ENCODE assay signal across 28 mouse cellular contexts in the genomic region with DNA sequence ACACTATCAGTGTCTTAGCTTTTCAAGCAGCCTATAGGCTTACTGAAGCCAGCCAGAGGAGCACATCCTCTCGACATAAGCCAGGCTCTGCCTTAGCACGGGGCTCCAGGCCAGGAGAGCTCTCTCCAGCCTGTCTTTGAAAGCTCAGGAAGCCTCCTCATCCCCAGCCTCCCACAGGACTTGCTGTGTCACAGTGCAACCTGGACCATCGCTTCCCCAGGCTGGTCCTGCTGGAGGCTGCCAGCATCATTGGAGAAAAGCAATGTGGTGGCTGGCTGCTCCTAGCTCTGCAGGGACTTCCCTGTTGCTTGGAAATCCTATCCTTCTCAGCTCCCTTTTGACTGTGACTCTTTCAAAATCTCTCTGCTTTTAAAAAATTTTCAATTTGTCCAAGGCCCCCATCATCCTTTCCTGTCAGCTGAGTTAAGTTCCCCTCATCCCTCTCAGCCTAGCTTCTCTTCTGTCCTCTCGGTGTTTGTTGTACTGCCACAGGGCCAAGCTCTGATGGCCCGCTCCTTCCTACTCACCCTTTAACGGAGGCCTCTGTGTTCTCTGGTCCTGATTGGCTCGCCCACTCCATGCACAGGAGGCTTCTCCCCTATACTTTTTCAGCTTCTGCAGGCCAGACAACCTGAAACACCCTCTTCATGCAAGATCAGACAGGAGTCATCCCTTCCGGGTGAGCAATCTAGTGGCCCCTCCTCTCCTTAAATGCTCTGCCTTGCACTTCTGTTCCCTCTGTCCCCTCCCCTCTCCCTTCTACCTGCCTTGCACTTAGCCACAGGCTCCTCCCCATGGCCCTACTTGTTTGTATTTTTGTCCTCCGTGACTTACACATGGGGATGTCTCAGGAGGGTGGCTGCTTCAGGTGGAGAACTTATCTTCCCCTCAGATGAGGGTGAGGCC. TPM values are rescaled to one million over a fixed set of nuclear protein-coding genes. Genes with fewer than 3 reads are reported as not detected.
DNase-seq lines count a peak whose midpoint lies in the region; ATAC-seq and TF ChIP-seq lines count a peak whose summit lies in the region.
"Had no signal": no experiment of that assay in that cellular context is flagged by ENCODE, and none has a peak within 500 bp of the region (broad histone marks: within the 10 kb centered on the region; RNA-seq: fewer than 3 reads in every experiment).

No protein-coding gene starts in this region.

- no peak for TF ChIP-seq EP300 in ES-Bruce4 (IDR thresholded peaks at IDR 0.05; ENCODE audit: insufficient read depth, low read depth, low read length)

- H3K9ac ChIP-seq in kidney, embryonic 16.5 days (replicated peaks; ENCODE audit: low read length) = 0 out of 2 replicates have a peak overlapping the region, but pooled peaks have one; percentile 0
- no peak overlapping the region for H3K9ac ChIP-seq in ES-Bruce4 (ENCODE audit: low read depth, poor library complexity, severe bottlenecking)
- no peak overlapping the region for H3K9ac ChIP-seq in midbrain, embryonic 13.5 days (replicated peaks)
- H3K9ac ChIP-seq: heart, embryonic 13.5 days; hindbrain, embryonic 15.5 days; liver, embryonic 14.5 days; lung, embryonic 14.5 days; midbrain, embryonic 15.5 days; neural tube, embryonic 15.5 days had no signal

- H3K27me3 ChIP-seq in kidney, embryonic 16.5 days (ENCODE audit: insufficient read depth, low read length) = no peaks in the 10 kb centered on the region
- no peaks in the 10 kb centered on the region for H3K27me3 ChIP-seq in ES-Bruce4 (ENCODE audit: control insufficient read depth, insufficient read depth, low read length, poor library complexity, severe bottlenecking)
- no peaks in the 10 kb centered on the region for H3K27me3 ChIP-seq in midbrain, embryonic 13.5 days
- H3K27me3 ChIP-seq: heart, embryonic 13.5 days; hindbrain, embryonic 15.5 days; midbrain, embryonic 15.5 days; neural tube, embryonic 15.5 days had no signal

- TF ChIP-seq POLR2A in ES-Bruce4 (IDR thresholded peaks at IDR 0.05; ENCODE audit: insufficient read depth, low read length) = no peak

- no peaks in the 10 kb centered on the region for H3K36me3 ChIP-seq in kidney, embryonic 16.5 days (ENCODE audit: insufficient read depth, low read length)
- H3K36me3 ChIP-seq in ES-Bruce4 (ENCODE audit: control insufficient read depth, insufficient read depth, low read length, poor library complexity, severe bottlenecking) = no peaks in the 10 kb centered on the region
- H3K36me3 ChIP-seq in midbrain, embryonic 13.5 days = no peaks in the 10 kb centered on the region
- H3K36me3 ChIP-seq: heart, embryonic 13.5 days; hindbrain, embryonic 10.5 days; hindbrain, embryonic 15.5 days; midbrain, embryonic 15.5 days; neural tube, embryonic 15.5 days had no signal

- TF ChIP-seq CTCF in ES-Bruce4 (IDR thresholded peaks at IDR 0.05; ENCODE audit: low read depth, low read length) = no peak

- H3K27ac ChIP-seq in kidney, embryonic 16.5 days (ENCODE audit: low read length) = no peak overlapping the region
- H3K27ac ChIP-seq in ES-Bruce4 (ENCODE audit: insufficient read depth, low read length) = no peak overlapping the region
- no peak overlapping the region for H3K27ac ChIP-seq in midbrain, embryonic 13.5 days
- H3K27ac ChIP-seq: heart, embryonic 13.5 days; hindbrain, embryonic 10.5 days; hindbrain, embryonic 15.5 days; liver, embryonic 14.5 days; midbrain, embryonic 15.5 days; neural tube, embryonic 15.5 days had no signal

- WGBS in kidney, embryonic 16.5 days = 45% methylated on average over 9 of the region's 9 CpGs
- WGBS in midbrain, embryonic 13.5 days = 61% methylated on average over 9 of the region's 9 CpGs

- no peak overlapping the region for H3K4me3 ChIP-seq in kidney, embryonic 16.5 days (ENCODE audit: low read length)
- H3K4me3 ChIP-seq in ES-Bruce4 (ENCODE audit: low read depth, low read length) = peak overlapping the region; percentile 28
- no peak overlapping the region for H3K4me3 ChIP-seq in midbrain, embryonic 13.5 days (replicated peaks)
- H3K4me3 ChIP-seq: erythroblast, embryonic 14.5 days; heart, embryonic 13.5 days; hindbrain, embryonic 10.5 days; hindbrain, embryonic 15.5 days; midbrain, embryonic 15.5 days; neural tube, embryonic 15.5 days had no signal

- 0 out of 2 replicates have a peak, but pooled peaks have one; percentile 50 for ATAC-seq in frontal cortex, adult (ENCODE audit: low TSS enrichment)
- ATAC-seq in kidney, embryonic 16.5 days (ENCODE audit: low FRiP score, low TSS enrichment) = peak; percentile 70
- ATAC-seq in midbrain, embryonic 13.5 days = no peak
- ATAC-seq: activated CD4-positive, CD25-positive, alpha-beta regulatory T cell, adult 4 months; forebrain, embryonic 16.5 days; midbrain, embryonic 15.5 days had no signal

- H3K9me3 ChIP-seq in kidney, embryonic 16.5 days (ENCODE audit: low read length) = no peaks in the 10 kb centered on the region
- H3K9me3 ChIP-seq in ES-Bruce4 (replicated peaks; ENCODE audit: control insufficient read depth, insufficient read depth, low read length, poor library complexity, severe bottlenecking) = no peaks in the 10 kb centered on the region
- H3K9me3 ChIP-seq in midbrain, embryonic 13.5 days = no peaks in the 10 kb centered on the region
- H3K9me3 ChIP-seq: heart, embryonic 13.5 days; hindbrain, embryonic 10.5 days; hindbrain, embryonic 15.5 days; midbrain, embryonic 15.5 days; neural tube, embryonic 15.5 days had no signal

- DNase-seq in frontal cortex, postnatal 10 days (ENCODE audit: low spot score in 2 of 2) = no peak
- no peak for DNase-seq in kidney, adult 18-20 months
- DNase-seq: adrenal gland, adult 2 months; adrenal gland, postnatal 36 days; B cell, adult 2 months; cerebellum, adult 9-10 months; embryo, embryonic 11 days; gastrocnemius, postnatal 10 days; heart, postnatal 10 days; kidney, adult 8-10 months; liver; lung, embryonic 14.5 days; lung, postnatal 14 days; retina, postnatal 1 day; right cerebral cortex, postnatal 14 days had no signal

- no peak overlapping the region for H3K4me2 ChIP-seq in kidney, embryonic 16.5 days (replicated peaks; ENCODE audit: low read depth, low read length)
- no peak overlapping the region for H3K4me2 ChIP-seq in midbrain, embryonic 13.5 days (replicated peaks)
- H3K4me2 ChIP-seq: heart, embryonic 13.5 days; hindbrain, embryonic 15.5 days; lung, embryonic 14.5 days; midbrain, embryonic 15.5 days; neural tube, embryonic 15.5 days had no signal

- H3K4me1 ChIP-seq in kidney, embryonic 16.5 days (ENCODE audit: insufficient read depth, low read length) = peaks cover 6% of the 10 kb centered on the region
- no peaks in the 10 kb centered on the region for H3K4me1 ChIP-seq in ES-Bruce4 (ENCODE audit: control insufficient read depth, insufficient read depth, low read length)
- H3K4me1 ChIP-seq in midbrain, embryonic 13.5 days (replicated peaks) = no peaks in the 10 kb centered on the region
- H3K4me1 ChIP-seq: heart, embryonic 13.5 days; hindbrain, embryonic 10.5 days; hindbrain, embryonic 15.5 days; midbrain, embryonic 15.5 days; neural tube, embryonic 15.5 days had no signal

RNA-seq across cellular contexts. Expression of gene Dtnb, which starts 14.5 kb away (rescaled TPM):
- 40.7 and 45.5 TPM in 2 replicates for polyA plus RNA-seq in kidney, embryonic 16.5 days (2015; fragmentation: Nextera tagmentation; extraction: Ambion mirVana)
- 56.0 and 62.1 TPM in 2 replicates for polyA plus RNA-seq in ES-Bruce4 (2011; ENCODE audit: insufficient read depth, insufficient read length, low read depth, missing spikeins)
- 28.9 and 34.6 TPM in 2 replicates for polyA plus RNA-seq in midbrain, embryonic 13.5 days (2015; fragmentation: Nextera tagmentation; extraction: Ambion mirVana)
